Mouse (Mus musculus): ENCODE measurements around the gene Sec24b. TPM values are rescaled to one million over a fixed set of nuclear protein-coding genes. Genes with fewer than 3 reads are reported as not detected.

The Sec24b gene
- total RNA-seq, 2 experiments from 2014 or later: 58.4 to 70.0 TPM

- intact Hi-C loops (cut with DNase I): loop anchor here (5.0 kb wide), 1 partner anchor 52 kb away; no protein-coding TSS in a partner anchor
- no peak for TF ChIP-seq CTCF (IDR thresholded peaks at IDR 0.05)
- DNase-seq (ENCODE audit: extremely low spot score in 1 of 2, low spot score in 2 of 2): no peak
- Histone ChIP-seq H3K27ac (no peak overlapping the region), H3K4me3 (peak overlapping the region; percentile 55; the same call in 1 of the 2 replicates)
Observed at GRCm38 (mm10) chr3:129969031-129969430, 92.3 kb downstream of the Sec24b start.

- H3K4me3 ChIP-seq: no peak overlapping the region
- no peak for DNase-seq (ENCODE audit: extremely low spot score in 1 of 2, low spot score in 2 of 2)
- intact Hi-C loops (cut with DNase I): loop anchor here (5.0 kb wide), 1 partner anchor 51 kb away; no protein-coding TSS in a partner anchor
- TF ChIP-seq CTCF (IDR thresholded peaks at IDR 0.05): no peak
- H3K27ac ChIP-seq: no peak overlapping the region
Observed at GRCm38 (mm10) chr3:129967874-129968273, 93.5 kb downstream of the Sec24b start.

GRCm38 (mm10) chr3:129964681-129965080 is 96.7 kb downstream of the Sec24b start:
- intact Hi-C loops (cut with DNase I): loop anchor here (5.0 kb wide), 1 partner anchor 47 kb away; no protein-coding TSS in a partner anchor
- Histone ChIP-seq H3K4me3 (no peak overlapping the region), H3K27ac (no peak overlapping the region)
- TF ChIP-seq CTCF (IDR thresholded peaks at IDR 0.05): no peak
- DNase-seq (ENCODE audit: extremely low spot score in 1 of 2, low spot score in 2 of 2): no peak

GRCm38 (mm10) chr3:129962533-129962932 is 98.8 kb downstream of the Sec24b start:
- intact Hi-C loops (cut with DNase I): no loop called here
- no peak overlapping the region for H3K27ac ChIP-seq
- no peak for DNase-seq (ENCODE audit: extremely low spot score in 1 of 2, low spot score in 2 of 2)
- no peak for TF ChIP-seq CTCF (IDR thresholded peaks at IDR 0.05)
- no peak overlapping the region for H3K4me3 ChIP-seq

GRCm38 (mm10) chr3:129953296-129953695 is 108.1 kb downstream of the Sec24b start:
- H3K4me3 ChIP-seq: no peak overlapping the region
- TF ChIP-seq CTCF (IDR thresholded peaks at IDR 0.05): no peak
- no peak for DNase-seq (ENCODE audit: extremely low spot score in 1 of 2, low spot score in 2 of 2)
- intact Hi-C loops (cut with DNase I): no loop called here
- no peak overlapping the region for H3K27ac ChIP-seq

- intact Hi-C loops (cut with DNase I): no loop called here
- DNase-seq (ENCODE audit: extremely low spot score in 1 of 2, low spot score in 2 of 2): no peak
- no peak for TF ChIP-seq CTCF (IDR thresholded peaks at IDR 0.05)
- Histone ChIP-seq H3K4me3 (no peak overlapping the region), H3K27ac (no peak overlapping the region)
Observed at GRCm38 (mm10) chr3:129949158-129949773, 112.1 kb downstream of the Sec24b start.

- peak overlapping the region; percentile 64; the same call in 1 of the 2 replicates for H3K27ac ChIP-seq
- TF ChIP-seq CTCF (IDR thresholded peaks at IDR 0.05): no peak
Observed at GRCm38 (mm10) chr3:129948359-129948758, 113.0 kb downstream of the Sec24b start.

GRCm38 (mm10) chr3:129946217-129946914 is 115.0 kb downstream of the Sec24b start:
- TF ChIP-seq CTCF (IDR thresholded peaks at IDR 0.05): no peak
- Histone ChIP-seq H3K4me3 (no peak overlapping the region), H3K27ac (no peak overlapping the region)
- DNase-seq (ENCODE audit: extremely low spot score in 1 of 2, low spot score in 2 of 2): no peak
- intact Hi-C loops (cut with DNase I): no loop called here

More at GRCm38 (mm10) chr3:129948359-129948758, 113.0 kb downstream of the Sec24b start:
- peak; percentile 26 to 49 for DNase-seq (ENCODE audit: extremely low spot score in 1 of 2, low spot score in 2 of 2)
- H3K4me3 ChIP-seq: no peak overlapping the region
- intact Hi-C loops (cut with DNase I): no loop called here

GRCm38 (mm10) chr3:129943813-129944212 is 117.5 kb downstream of the Sec24b start:
- Histone ChIP-seq H3K27ac (no peak overlapping the region), H3K4me3 (no peak overlapping the region)
- DNase-seq (ENCODE audit: extremely low spot score in 1 of 2, low spot score in 2 of 2): no peak
- TF ChIP-seq CTCF (IDR thresholded peaks at IDR 0.05): no peak
- intact Hi-C loops (cut with DNase I): no loop called here

GRCm38 (mm10) chr3:129941291-129941690 is 120.1 kb downstream of the Sec24b start:
- no peak overlapping the region for H3K27ac ChIP-seq
- TF ChIP-seq CTCF (IDR thresholded peaks at IDR 0.05): no peak
- intact Hi-C loops (cut with DNase I): no loop called here
- DNase-seq (ENCODE audit: extremely low spot score in 1 of 2, low spot score in 2 of 2): no peak
- no peak overlapping the region for H3K4me3 ChIP-seq

GRCm38 (mm10) chr3:129940780-129941179 is 120.6 kb downstream of the Sec24b start:
- Histone ChIP-seq H3K4me3 (no peak overlapping the region), H3K27ac (no peak overlapping the region)
- intact Hi-C loops (cut with DNase I): no loop called here
- no peak for TF ChIP-seq CTCF (IDR thresholded peaks at IDR 0.05)
- DNase-seq (ENCODE audit: extremely low spot score in 1 of 2, low spot score in 2 of 2): no peak

GRCm38 (mm10) chr3:129939058-129939457 is 122.3 kb downstream of the Sec24b start:
- TF ChIP-seq CTCF (IDR thresholded peaks at IDR 0.05): no peak
- no peak overlapping the region for H3K27ac ChIP-seq
- DNase-seq (ENCODE audit: extremely low spot score in 1 of 2, low spot score in 2 of 2): no peak
- H3K4me3 ChIP-seq: no peak overlapping the region
- intact Hi-C loops (cut with DNase I): no loop called here

Data from left cerebral cortex, adult 2 months (tissue).